Mouse (Mus musculus) spleen, adult 2 months (tissue): Measurements from ENCODE around the gene Urgcp. TPM values are rescaled to one million over a fixed set of nuclear protein-coding genes. Genes with fewer than 3 reads are reported as not detected.

Experiments
- DNase-seq, 2 experiments: peaks; one replicate each; pipeline versions ENCODE4 v3.0.0 to v3.0.0-alpha.2; 2012 to 2021; ENCODE audit warnings: low spot score in 2 of 2, low read depth in 1 of 2
- H3K27ac ChIP-seq: fragments of 200-500 bp; 2 replicates; pipeline ENCODE4 v1.5.1; 2012; ENCODE audit warnings: low read length, inconsistent platforms; ENCODE audit not compliant: insufficient read depth
- H3K27me3 ChIP-seq: fragments of 200-500 bp; 2 replicates; pipeline ENCODE4 v1.6.1; 2012; ENCODE audit warnings: mild to moderate bottlenecking, moderate library complexity, low read length, inconsistent platforms; ENCODE audit not compliant: control insufficient read depth, insufficient read depth
- H3K36me3 ChIP-seq: fragments of 200-500 bp; 2 replicates; pipeline ENCODE4 v1.6.1; 2012; ENCODE audit warnings: mild to moderate bottlenecking, low read length, inconsistent platforms; ENCODE audit not compliant: control insufficient read depth, insufficient read depth
- H3K4me1 ChIP-seq: fragments of 200-500 bp; 2 replicates; pipeline ENCODE4 v1.6.1; 2011; ENCODE audit warnings: inconsistent platforms; ENCODE audit not compliant: control insufficient read depth, insufficient read depth, insufficient read length
- H3K4me3 ChIP-seq: fragments of 200-500 bp; 2 replicates; pipeline ENCODE4 v1.5.1; 2011; ENCODE audit warnings: mild to moderate bottlenecking, inconsistent platforms; ENCODE audit not compliant: insufficient read depth, insufficient read length; ENCODE audit errors: extremely low read depth
- CTCF ChIP-seq: fragments of 200-500 bp; IDR thresholded peaks from 2 replicates; pipeline ENCODE4 v1.5.1; 2011; ENCODE audit warnings: mild to moderate bottlenecking, inconsistent platforms; ENCODE audit not compliant: insufficient read depth, insufficient read length, insufficient replicate concordance; ENCODE audit errors: extremely low read depth
- POLR2A ChIP-seq: fragments of 200-500 bp; IDR thresholded peaks from 2 replicates; pipeline ENCODE4 v1.6.1; 2011; ENCODE audit warnings: low read depth, low read length, inconsistent platforms
- WGBS: fragments of 180-500 bp; shearing (Covaris S2); methylation state at CpG from one replicate; pipeline ENCODE4 v1.1.7; 2018; 5-methylcytosine and 5-hydroxymethylcytosine counted together
- polyA plus RNA-seq: library from polyadenylated mRNA; depleted of rRNA; stranded (reverse); fragments of >200 nt; gene quantifications from 2 replicates; pipeline ENCODE4 v1.2.3, GENCODE M21; 2012

Gene Urgcp
- polyA plus RNA-seq, 1 experiment = 11.8 TPM

DNA sequence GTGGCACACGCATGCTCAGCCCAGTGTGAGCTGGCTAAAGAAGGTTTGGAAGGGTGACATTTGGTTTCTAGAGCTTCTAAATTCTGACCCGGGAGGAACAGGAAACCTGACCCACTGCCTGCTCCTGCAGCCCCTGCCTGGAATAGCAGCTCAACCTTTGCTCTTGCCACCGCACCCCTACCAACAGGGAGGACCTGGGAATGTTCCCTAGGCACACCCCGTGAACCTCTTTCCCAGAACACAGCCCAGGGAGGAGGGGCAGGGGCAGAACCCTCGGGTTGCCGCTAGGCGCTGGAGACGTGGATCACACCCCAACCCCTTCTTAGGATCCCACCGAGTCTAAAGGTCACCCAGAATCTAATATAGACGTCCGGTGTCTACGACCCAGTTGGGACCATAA, 39.8 kb upstream of the Urgcp start:
- Histone ChIP-seq H3K36me3 (peaks cover 38% of the 10 kb centered on the region), H3K4me1 (peaks cover 10% of the 10 kb centered on the region; the same call in 1 of the 2 replicates), H3K27me3 (no peaks in the 10 kb centered on the region), H3K27ac (no peak overlapping the region), H3K4me3 (no peak overlapping the region)
- WGBS = 67% methylated on average over 12 of the region's 12 CpGs
- no peak for TF ChIP-seq POLR2A
- TF ChIP-seq CTCF = no peak
- DNase-seq = no peak

DNA sequence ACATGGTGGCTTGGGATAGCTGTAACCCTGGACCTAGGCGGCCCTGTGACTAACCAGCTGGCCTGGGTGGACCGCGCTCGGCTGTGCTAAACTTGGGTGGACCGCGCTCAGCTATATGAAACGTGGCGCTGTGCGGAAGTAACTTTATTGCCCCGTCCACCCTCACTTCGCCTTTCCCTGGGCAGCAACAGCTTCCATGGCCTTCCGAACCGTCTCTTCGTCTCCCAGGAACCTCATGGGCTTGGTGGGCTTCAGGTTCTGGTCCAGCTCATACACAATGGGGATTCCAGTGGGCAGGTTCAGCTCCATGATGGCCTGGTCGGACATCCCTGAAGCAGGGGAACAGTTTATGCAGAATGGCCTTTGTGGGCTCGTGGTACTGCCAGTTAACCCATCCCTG, 39.3 kb upstream of the Urgcp start:
- no peak overlapping the region for H3K27ac ChIP-seq
- DNase-seq = no peak
- H3K27me3 ChIP-seq = no peaks in the 10 kb centered on the region
- TF ChIP-seq POLR2A (no peak), CTCF (no peak)
- no peak overlapping the region for H3K4me3 ChIP-seq
- 94% methylated on average over 16 of the region's 16 CpGs for WGBS
- H3K36me3 ChIP-seq = peaks cover 43% of the 10 kb centered on the region
- H3K4me1 ChIP-seq = peaks cover 10% of the 10 kb centered on the region; the same call in 1 of the 2 replicates

DNA sequence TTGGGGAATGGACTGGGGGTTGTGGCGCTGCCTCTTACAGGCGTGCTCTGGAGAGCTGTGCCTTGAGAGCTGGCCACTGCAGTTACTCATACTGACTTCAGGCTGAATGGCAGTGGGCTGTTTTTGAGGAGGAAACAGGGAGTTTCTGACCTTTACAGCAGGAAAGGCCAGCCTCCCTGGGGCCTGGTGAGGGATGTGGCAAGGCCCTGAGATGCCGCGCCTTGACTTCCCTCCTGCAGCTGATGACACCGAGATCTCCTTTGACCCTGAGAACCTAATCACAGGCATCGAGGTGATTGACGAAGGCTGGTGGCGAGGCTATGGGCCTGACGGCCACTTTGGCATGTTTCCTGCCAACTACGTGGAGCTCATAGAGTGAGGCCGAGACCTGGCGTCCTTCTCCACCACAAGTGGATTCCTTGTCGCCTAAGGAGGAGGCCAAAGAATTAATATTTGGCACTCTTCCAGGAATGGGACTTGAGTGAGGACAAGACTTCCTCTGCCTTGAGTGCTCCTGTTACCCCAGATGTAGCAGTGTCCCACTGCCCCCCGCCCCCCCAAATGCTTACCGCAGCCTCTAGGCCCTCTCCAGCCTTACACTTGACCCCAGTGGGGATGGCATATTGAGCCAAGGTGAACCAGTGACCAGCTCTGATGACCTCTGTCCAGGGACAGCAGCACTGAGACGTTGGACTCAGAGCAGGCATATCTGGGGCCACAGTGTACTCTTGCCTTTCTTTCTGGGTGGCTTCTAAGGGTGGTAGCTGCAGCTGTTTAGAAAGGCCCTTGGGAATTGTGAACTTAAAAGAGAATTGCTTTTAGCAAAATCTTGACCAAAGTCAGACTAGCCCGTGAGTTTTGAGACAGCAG, 37.7 kb upstream of the Urgcp start:
- 84% methylated on average over 17 of the region's 17 CpGs for WGBS
- H3K4me3 ChIP-seq = no peak overlapping the region
- no peak for DNase-seq
- peaks cover 10% of the 10 kb centered on the region; the same call in 1 of the 2 replicates for H3K4me1 ChIP-seq
- no peaks in the 10 kb centered on the region for H3K27me3 ChIP-seq
- H3K27ac ChIP-seq = no peak overlapping the region
- TF ChIP-seq CTCF (no peak), POLR2A (no peak)
- H3K36me3 ChIP-seq = peaks cover 59% of the 10 kb centered on the region

DNA sequence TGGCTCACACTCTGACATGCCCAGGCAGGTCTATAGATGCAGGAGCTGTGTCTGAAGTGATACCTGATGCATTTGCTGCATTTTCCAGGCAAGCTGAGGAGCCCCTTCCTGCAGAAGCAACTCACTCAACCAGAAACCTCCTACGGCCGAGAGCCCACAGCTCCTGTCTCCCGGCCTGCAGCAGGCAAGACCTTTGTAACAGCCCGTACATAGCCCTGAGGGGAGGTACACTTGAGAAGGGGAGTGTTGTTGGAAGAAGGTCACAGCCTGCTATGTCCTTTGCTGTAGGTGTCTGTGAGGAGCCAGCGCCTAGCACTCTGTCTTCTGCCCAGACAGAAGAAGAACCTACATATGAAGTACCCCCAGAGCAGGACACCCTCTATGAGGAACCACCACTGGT, 35.8 kb upstream of the Urgcp start:
- 91% methylated on average over 5 of the region's 5 CpGs for WGBS
- DNase-seq = no peak
- Histone ChIP-seq H3K4me3 (no peak overlapping the region), H3K27ac (no peak overlapping the region), H3K27me3 (no peaks in the 10 kb centered on the region), H3K36me3 (peaks cover 69% of the 10 kb centered on the region), H3K4me1 (peaks cover 8% of the 10 kb centered on the region; the same call in 1 of the 2 replicates)
- TF ChIP-seq POLR2A = no peak
- no peak for TF ChIP-seq CTCF

DNA sequence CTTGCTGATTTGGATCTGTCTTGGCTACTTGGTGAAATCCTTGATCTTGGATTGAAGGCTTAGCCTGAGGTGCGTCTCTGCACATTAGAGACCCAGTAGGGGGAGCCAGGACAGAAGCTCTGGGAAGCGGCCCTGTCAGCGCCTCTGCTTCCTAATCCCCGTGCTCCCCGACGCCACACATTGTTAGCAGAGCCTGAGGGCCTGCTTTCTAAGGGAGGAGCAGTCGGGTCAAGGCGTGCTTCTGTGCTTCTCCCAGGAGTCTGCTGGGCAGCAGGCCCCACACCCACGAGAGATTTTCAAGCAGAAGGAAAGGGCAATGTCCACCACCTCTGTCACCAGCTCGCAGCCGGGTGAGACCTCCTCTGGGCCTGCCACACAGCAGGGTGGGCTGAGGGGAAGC, 35.2 kb upstream of the Urgcp start:
- TF ChIP-seq CTCF (no peak), POLR2A (no peak)
- H3K36me3 ChIP-seq = peaks cover 71% of the 10 kb centered on the region
- WGBS = 90% methylated on average over 11 of the region's 11 CpGs

DNA sequence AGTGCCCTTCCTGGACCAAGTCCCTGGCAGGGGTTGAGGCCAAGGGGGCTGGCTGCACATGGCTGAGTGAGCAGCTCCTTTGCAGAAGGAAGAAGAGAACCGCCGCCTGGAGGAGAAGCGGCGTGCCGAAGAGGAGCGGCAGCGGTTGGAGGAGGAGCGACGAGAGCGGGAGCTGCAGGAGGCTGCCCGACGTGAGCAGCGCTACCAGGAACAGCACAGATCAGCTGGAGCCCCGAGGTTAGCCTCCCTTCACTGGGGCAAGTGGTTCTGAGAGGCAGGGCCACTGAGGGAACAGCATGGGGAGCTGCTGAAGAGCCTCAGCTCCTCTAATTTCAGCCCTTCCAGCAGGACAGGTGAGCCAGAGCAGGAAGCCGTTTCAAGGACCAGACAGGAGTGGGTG, 34.8 kb upstream of the Urgcp start:
- Histone ChIP-seq H3K27ac (no peak overlapping the region), H3K36me3 (peaks cover 75% of the 10 kb centered on the region), H3K4me1 (no peaks in the 10 kb centered on the region; the same call in 1 of the 2 replicates), H3K27me3 (no peaks in the 10 kb centered on the region), H3K4me3 (no peak overlapping the region)
- no peak for TF ChIP-seq CTCF
- TF ChIP-seq POLR2A = no peak
- DNase-seq = no peak
- 91% methylated on average over 15 of the region's 15 CpGs for WGBS

More for the DNA sequence above, 35.2 kb upstream of the Urgcp start:
- Histone ChIP-seq H3K4me3 (no peak overlapping the region), H3K27me3 (no peaks in the 10 kb centered on the region), H3K4me1 (peaks cover 2% of the 10 kb centered on the region; the same call in 1 of the 2 replicates), H3K27ac (no peak overlapping the region)
- DNase-seq = no peak

DNA sequence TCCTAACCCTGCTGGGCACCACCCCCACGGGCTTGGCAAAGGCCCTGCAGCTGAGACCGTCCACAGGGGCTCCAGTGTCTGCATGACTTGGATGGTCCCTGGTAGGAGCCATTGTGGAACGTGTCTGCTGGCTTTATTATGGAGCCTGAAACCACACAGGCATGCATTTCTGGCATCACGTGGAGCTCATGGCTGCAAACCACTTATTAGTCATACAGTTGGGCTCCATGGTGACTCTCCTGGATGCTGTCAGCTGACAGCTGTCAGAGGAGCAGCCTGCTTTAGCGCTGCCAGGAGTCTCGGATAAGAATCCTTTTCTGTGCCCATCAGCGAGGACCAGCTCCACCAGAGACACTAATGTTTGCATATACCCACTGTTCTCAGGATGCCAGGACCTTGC, 33.5 kb upstream of the Urgcp start:
- H3K4me1 ChIP-seq = peaks cover 4% of the 10 kb centered on the region; the same call in 1 of the 2 replicates
- H3K27ac ChIP-seq = no peak overlapping the region
- WGBS = 91% methylated on average over 7 of the region's 7 CpGs
- TF ChIP-seq CTCF (no peak), POLR2A (no peak)
- no peak for DNase-seq
- no peak overlapping the region for H3K4me3 ChIP-seq
- H3K27me3 ChIP-seq = no peaks in the 10 kb centered on the region
- peaks cover 72% of the 10 kb centered on the region for H3K36me3 ChIP-seq
